Mouse (Mus musculus): ENCODE measurements around the gene Prpsap1. TPM values are rescaled to one million over a fixed set of nuclear protein-coding genes. Genes with fewer than 3 reads are reported as not detected.

The Prpsap1 gene
- polyA plus RNA-seq, 2 experiments: 22.2 to 38.4 TPM

DNA sequence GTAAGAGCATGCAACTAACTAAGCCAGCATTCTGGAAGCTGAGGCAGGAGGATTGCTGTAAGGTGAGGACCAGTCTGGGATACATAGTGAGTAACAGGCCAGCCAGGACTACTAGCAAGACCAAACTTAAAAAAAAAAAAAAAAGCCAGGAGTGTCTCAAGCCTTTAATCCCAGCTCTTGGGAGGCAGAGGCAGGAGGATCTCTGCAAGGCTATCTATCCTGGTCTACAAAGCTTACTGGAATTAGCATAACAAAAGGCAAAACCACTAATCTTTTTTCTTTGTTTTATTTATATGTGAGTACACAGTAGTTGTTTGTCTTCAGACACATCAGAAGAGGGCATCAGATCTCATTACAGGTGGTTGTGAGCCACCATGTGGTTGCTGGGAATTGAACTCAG is 5.8 kb downstream of the Prpsap1 start:
- Histone ChIP-seq H3K36me3 (replicated peaks; ENCODE audit: control insufficient read depth, insufficient read depth, low read depth) (no peaks in the 10 kb centered on the region; the same call in none of the 2 replicates), H3K27me3 (ENCODE audit: control insufficient read depth, insufficient read depth, low read length) (no peaks in the 10 kb centered on the region), H3K9ac (replicated peaks) (no peak overlapping the region), H3K27ac (no peak overlapping the region), H3K9me3 (ENCODE audit: control insufficient read depth, low read length) (no peaks in the 10 kb centered on the region), H3K4me1 (replicated peaks; ENCODE audit: control insufficient read depth in 2 of 2, insufficient read depth in 2 of 2, low read length in 1 of 2) (peaks cover 5 to 8% of the 10 kb centered on the region in 2 experiments), H3K4me3 (ENCODE audit: insufficient read depth in 1 of 2, low read depth in 2 of 2, low read length in 2 of 2) (no peak overlapping the region), H3K4me2 (ENCODE audit: low read depth) (no peak overlapping the region)
- DNase-seq (ENCODE audit: low read depth in 3 of 3, low spot score in 3 of 3) (no peak), ATAC-seq (ENCODE audit: insufficient read depth) (no peak)
- no peak for TF ChIP-seq EP300 (IDR thresholded peaks at IDR 0.05; ENCODE audit: low read depth)
- no peak for TF ChIP-seq CTCF (IDR thresholded peaks at IDR 0.05; ENCODE audit: low read depth)

DNA sequence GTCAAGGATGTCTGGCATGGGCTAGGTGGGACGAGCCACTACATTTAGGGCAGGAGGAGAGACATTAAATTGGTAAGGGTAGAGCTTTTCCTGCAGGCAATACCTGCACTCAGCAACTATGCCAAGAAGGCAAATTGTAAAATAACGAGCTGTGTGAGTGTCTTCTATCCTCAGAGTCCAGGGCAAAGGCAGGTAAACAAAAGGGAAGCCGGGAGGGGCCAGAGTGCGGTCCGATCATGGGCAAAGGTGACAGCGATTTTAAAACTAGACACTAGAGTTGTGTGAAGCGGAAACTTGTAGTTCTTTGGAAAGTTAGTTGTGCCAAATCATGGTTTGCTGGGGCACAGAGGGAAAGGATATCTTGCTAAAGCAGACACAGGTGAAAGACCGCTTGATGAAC is 9.7 kb downstream of the Prpsap1 start:
- Histone ChIP-seq H3K27ac (no peak overlapping the region), H3K9me3 (ENCODE audit: control insufficient read depth, low read length) (no peaks in the 10 kb centered on the region), H3K36me3 (replicated peaks; ENCODE audit: control insufficient read depth, insufficient read depth, low read depth) (peaks cover 3% of the 10 kb centered on the region), H3K4me3 (ENCODE audit: insufficient read depth in 1 of 2, low read depth in 2 of 2, low read length in 2 of 2) (no peak overlapping the region), H3K4me2 (ENCODE audit: low read depth) (no peak overlapping the region), H3K9ac (replicated peaks) (no peak overlapping the region), H3K4me1 (replicated peaks; ENCODE audit: control insufficient read depth in 2 of 2, insufficient read depth in 2 of 2, low read length in 1 of 2) (peaks cover 4 to 5% of the 10 kb centered on the region in 2 experiments), H3K27me3 (ENCODE audit: control insufficient read depth, insufficient read depth, low read length) (no peaks in the 10 kb centered on the region)
- no peak for TF ChIP-seq EP300 (IDR thresholded peaks at IDR 0.05; ENCODE audit: low read depth)
- no peak for TF ChIP-seq CTCF (IDR thresholded peaks at IDR 0.05; ENCODE audit: low read depth)
- 74% methylated on average over 8 of the region's 8 CpGs for WGBS (ENCODE audit: insufficient replicate concordance)
- ATAC-seq (ENCODE audit: insufficient read depth) (no peak), DNase-seq (ENCODE audit: low read depth in 3 of 3, low spot score in 3 of 3) (no peak)

DNA sequence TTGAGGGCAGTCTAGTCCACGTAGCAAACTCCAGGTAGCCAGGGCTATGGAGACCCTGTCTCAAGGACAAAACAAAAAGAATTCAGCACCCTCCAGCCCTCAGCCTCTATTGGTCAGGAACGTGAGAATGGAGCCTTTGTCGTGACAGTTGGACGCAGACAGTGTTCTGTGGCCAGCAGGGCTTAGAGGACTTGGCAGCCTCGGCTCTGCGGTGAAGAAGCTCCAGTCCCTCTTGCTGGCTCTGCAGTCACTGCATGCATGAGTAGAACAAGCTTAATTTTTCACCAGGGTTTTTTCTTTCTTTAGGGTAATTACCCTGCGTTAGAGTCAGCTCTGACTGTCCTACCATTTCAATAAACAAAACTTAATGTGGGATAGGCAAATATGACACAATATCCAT is 12.2 kb downstream of the Prpsap1 start:
- WGBS (ENCODE audit: insufficient replicate concordance): 81% methylated on average over 7 of the region's 7 CpGs
- Histone ChIP-seq H3K4me1 (replicated peaks; ENCODE audit: control insufficient read depth in 2 of 2, insufficient read depth in 2 of 2, low read length in 1 of 2) (no peaks in the 10 kb centered on the region), H3K27ac (no peak overlapping the region), H3K27me3 (ENCODE audit: control insufficient read depth, insufficient read depth, low read length) (no peaks in the 10 kb centered on the region), H3K9me3 (ENCODE audit: control insufficient read depth, low read length) (no peaks in the 10 kb centered on the region), H3K9ac (replicated peaks) (no peak overlapping the region), H3K4me3 (ENCODE audit: insufficient read depth in 1 of 2, low read depth in 2 of 2, low read length in 2 of 2) (no peak overlapping the region), H3K4me2 (ENCODE audit: low read depth) (no peak overlapping the region), H3K36me3 (replicated peaks; ENCODE audit: control insufficient read depth, insufficient read depth, low read depth) (peaks cover 19% of the 10 kb centered on the region)
- no peak for ATAC-seq (ENCODE audit: insufficient read depth)
- DNase-seq (ENCODE audit: low read depth in 3 of 3, low spot score in 3 of 3): no peak
- TF ChIP-seq EP300 (IDR thresholded peaks at IDR 0.05; ENCODE audit: low read depth) (no peak), CTCF (IDR thresholded peaks at IDR 0.05; ENCODE audit: low read depth) (no peak)

DNA sequence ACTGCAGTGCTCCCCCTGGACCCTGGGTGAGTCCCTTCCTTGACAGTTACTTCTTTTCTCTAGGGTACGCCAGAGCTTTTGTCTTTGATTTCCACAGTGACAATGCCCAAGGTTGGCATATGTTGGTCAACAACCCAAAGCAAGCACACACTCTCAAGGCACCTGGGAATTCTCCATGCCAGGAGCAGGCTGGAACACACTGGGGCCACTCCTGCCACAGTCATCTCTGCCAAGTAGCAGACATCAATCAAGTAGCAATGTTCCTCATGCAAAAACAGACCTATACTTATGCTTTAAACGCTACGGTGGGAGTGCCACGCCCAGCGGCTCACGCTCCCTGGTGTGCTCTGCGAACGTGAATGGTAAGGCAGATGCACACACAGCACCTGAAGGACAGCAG is 13.0 kb downstream of the Prpsap1 start:
- Histone ChIP-seq H3K27ac (no peak overlapping the region), H3K36me3 (replicated peaks; ENCODE audit: control insufficient read depth, insufficient read depth, low read depth) (peaks cover 20% of the 10 kb centered on the region), H3K9ac (replicated peaks) (no peak overlapping the region), H3K4me1 (replicated peaks; ENCODE audit: control insufficient read depth in 2 of 2, insufficient read depth in 2 of 2, low read length in 1 of 2) (no peaks in the 10 kb centered on the region), H3K4me3 (ENCODE audit: insufficient read depth in 1 of 2, low read depth in 2 of 2, low read length in 2 of 2) (no peak overlapping the region), H3K9me3 (ENCODE audit: control insufficient read depth, low read length) (no peaks in the 10 kb centered on the region), H3K4me2 (ENCODE audit: low read depth) (no peak overlapping the region), H3K27me3 (ENCODE audit: control insufficient read depth, insufficient read depth, low read length) (no peaks in the 10 kb centered on the region)
- TF ChIP-seq EP300 (IDR thresholded peaks at IDR 0.05; ENCODE audit: low read depth): no peak
- TF ChIP-seq CTCF (IDR thresholded peaks at IDR 0.05; ENCODE audit: low read depth): no peak
- WGBS (ENCODE audit: insufficient replicate concordance): 78% methylated on average over 8 of the region's 8 CpGs
- ATAC-seq (ENCODE audit: insufficient read depth): no peak; the same call in 1 of the 2 replicates
- DNase-seq (ENCODE audit: low read depth in 3 of 3, low spot score in 3 of 3): no peak

DNA sequence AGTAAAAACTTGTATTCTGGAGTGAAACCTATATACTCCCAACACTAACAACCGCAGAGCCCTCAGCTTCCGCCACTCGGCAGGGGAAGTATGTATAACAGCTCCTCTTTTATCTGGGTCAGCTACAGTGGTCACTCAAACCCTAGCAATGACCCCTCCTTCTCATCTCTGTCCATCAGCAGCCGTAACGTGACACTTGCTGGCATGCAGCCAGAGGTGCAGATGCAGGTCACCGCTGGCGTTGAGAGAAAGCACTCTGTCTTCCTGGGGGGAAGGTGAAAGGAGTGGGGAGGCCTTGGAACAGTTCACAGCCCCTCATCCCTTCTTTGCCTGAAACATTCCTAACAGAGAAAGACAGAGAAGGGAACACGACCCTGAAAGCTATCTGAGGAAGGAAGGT is 14.2 kb downstream of the Prpsap1 start:
- ATAC-seq (ENCODE audit: insufficient read depth) (no peak), DNase-seq (ENCODE audit: low read depth in 3 of 3, low spot score in 3 of 3) (no peak)
- no peaks in the 10 kb centered on the region for H3K27me3 ChIP-seq (ENCODE audit: control insufficient read depth, insufficient read depth, low read length)
- no peak overlapping the region for H3K4me2 ChIP-seq (ENCODE audit: low read depth)
- WGBS (ENCODE audit: insufficient replicate concordance): 72% methylated on average over 8 of the region's 8 CpGs
- H3K36me3 ChIP-seq (replicated peaks; ENCODE audit: control insufficient read depth, insufficient read depth, low read depth): peaks cover 26% of the 10 kb centered on the region
- no peak overlapping the region for H3K9ac ChIP-seq (replicated peaks)
- no peaks in the 10 kb centered on the region for H3K4me1 ChIP-seq (replicated peaks; ENCODE audit: control insufficient read depth in 2 of 2, insufficient read depth in 2 of 2, low read length in 1 of 2)
- H3K9me3 ChIP-seq (ENCODE audit: control insufficient read depth, low read length): no peaks in the 10 kb centered on the region
- no peak overlapping the region for H3K27ac ChIP-seq
- TF ChIP-seq EP300 (IDR thresholded peaks at IDR 0.05; ENCODE audit: low read depth): no peak
- no peak for TF ChIP-seq CTCF (IDR thresholded peaks at IDR 0.05; ENCODE audit: low read depth)
- H3K4me3 ChIP-seq (ENCODE audit: insufficient read depth in 1 of 2, low read depth in 2 of 2, low read length in 2 of 2): no peak overlapping the region
